Comparison of ENCODE assay signal across 10 mouse cellular contexts in genomic region chr8:11956268-11956667, GRCm38 (mm10).
"Had no signal": no experiment of that assay in that cellular context is flagged by ENCODE, and none has a peak within 500 bp of the region (broad histone marks: within the 10 kb centered on the region; RNA-seq: fewer than 3 reads in every experiment).

No protein-coding gene starts in this region.

- H3K4me3 ChIP-seq: layer of hippocampus, adult 2 months; liver, embryonic 13.5 days; lung, embryonic 15.5 days; megakaryocyte, embryonic 14.5 days; midbrain, embryonic 12.5 days had no signal

- ATAC-seq: liver, postnatal 0 days had no signal

- H3K4me2 ChIP-seq: liver, embryonic 13.5 days; lung, embryonic 15.5 days; midbrain, embryonic 12.5 days had no signal

- H3K9me3 ChIP-seq: liver, embryonic 13.5 days; lung, embryonic 15.5 days; midbrain, embryonic 12.5 days had no signal

- H3K4me1 ChIP-seq: liver, embryonic 13.5 days; lung, embryonic 15.5 days; megakaryocyte, embryonic 14.5 days; midbrain, embryonic 12.5 days had no signal

- H3K27me3 ChIP-seq: lung, embryonic 15.5 days had no signal

- DNase-seq: left cerebral cortex, postnatal 4 days; liver; liver, embryonic 13.5 days; liver, postnatal 0 days had no signal

- H3K27ac ChIP-seq: layer of hippocampus, adult 2 months; liver, embryonic 13.5 days; lung, embryonic 15.5 days; macrophage; midbrain, embryonic 12.5 days; stomach, postnatal 0 days had no signal

- H3K9ac ChIP-seq: liver, embryonic 13.5 days; liver, postnatal 0 days; lung, embryonic 15.5 days; midbrain, embryonic 12.5 days had no signal

- H3K36me3 ChIP-seq: liver, embryonic 13.5 days; lung, embryonic 15.5 days; midbrain, embryonic 12.5 days had no signal
